Mouse (Mus musculus): ENCODE data around the gene Gse1. TPM values are rescaled to one million over a fixed set of nuclear protein-coding genes. Genes with fewer than 3 reads are reported as not detected.

The Gse1 gene
- polyA plus RNA-seq, 1 experiment from 2014 or later = 11.3 TPM

DNA sequence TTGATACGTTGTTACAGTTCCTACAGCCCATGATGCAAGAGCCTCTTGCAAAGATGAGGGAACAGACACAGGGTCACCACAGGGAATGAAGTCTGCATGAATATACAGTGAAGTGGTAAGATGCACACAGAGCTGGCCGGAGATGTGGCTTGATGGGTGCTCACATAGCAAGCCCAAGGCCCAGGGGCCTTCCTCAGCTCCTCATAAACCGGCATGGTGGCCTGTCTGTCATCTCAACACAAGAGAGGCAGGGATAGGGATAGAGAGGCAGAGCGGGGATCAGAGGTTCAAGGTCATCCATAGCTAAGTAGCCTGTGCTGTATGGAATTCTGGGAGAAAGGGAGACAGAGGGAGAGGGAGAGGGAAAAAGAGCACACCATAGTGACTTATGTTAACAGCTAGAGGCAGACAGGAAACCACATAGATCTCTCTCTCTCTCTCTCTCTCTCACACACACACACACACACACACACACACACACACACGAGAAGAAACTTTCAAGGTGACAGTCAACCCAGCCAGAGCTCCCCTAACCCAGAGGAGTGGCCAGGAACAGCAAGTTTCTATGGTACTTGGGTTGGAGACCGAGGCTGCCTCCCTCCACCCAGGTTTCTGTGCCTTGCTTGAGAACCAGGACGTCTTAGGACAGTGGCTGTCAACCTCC is 175.5 kb downstream of the Gse1 start:
- 75% methylated on average over 7 of the region's 7 CpGs for WGBS
- H3K4me1 ChIP-seq (ENCODE audit: control insufficient read depth, insufficient read depth, low read length) = peaks cover 26% of the 10 kb centered on the region
- no peaks in the 10 kb centered on the region for H3K9me3 ChIP-seq (ENCODE audit: control insufficient read depth, low read length)
- no peak for ATAC-seq (ENCODE audit: low FRiP score, low TSS enrichment)
- H3K27me3 ChIP-seq (ENCODE audit: control insufficient read depth, insufficient read depth, low read length) = no peaks in the 10 kb centered on the region; the same call in 1 of the 2 replicates
- no peaks in the 10 kb centered on the region for H3K36me3 ChIP-seq (ENCODE audit: control insufficient read depth, insufficient read depth, low read length)
- H3K9ac ChIP-seq (ENCODE audit: low read depth, low read length) = no peak overlapping the region
- H3K4me2 ChIP-seq (replicated peaks; ENCODE audit: low read depth, low read length) = no peak overlapping the region
- no peak overlapping the region for H3K27ac ChIP-seq (ENCODE audit: low read depth, low read length)
- no peak overlapping the region for H3K4me3 ChIP-seq (ENCODE audit: low read length)

DNA sequence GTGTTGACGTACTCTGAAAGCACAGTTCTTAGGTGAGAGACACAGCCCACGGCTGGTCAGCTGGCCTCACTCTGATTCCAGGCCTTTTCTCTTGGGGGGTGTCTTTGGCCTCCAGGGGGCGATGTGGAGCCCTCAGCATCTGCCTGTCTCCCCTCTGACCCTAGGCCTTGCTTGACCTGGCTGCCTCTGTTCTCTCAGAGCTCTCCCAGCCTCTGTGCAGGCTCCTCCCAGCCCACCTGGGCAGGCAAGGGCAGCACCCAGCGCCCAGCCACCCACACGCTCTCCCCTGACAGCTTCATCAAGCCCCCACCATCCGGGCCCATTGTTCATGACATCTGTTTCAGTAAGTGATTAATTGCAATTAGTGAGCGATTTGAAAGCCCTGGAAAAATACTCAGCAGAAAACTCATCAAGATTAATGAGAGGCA is 176.4 kb downstream of the Gse1 start:
- H3K27ac ChIP-seq (ENCODE audit: low read depth, low read length) = no peak overlapping the region
- peaks cover 24% of the 10 kb centered on the region for H3K4me1 ChIP-seq (ENCODE audit: control insufficient read depth, insufficient read depth, low read length)
- 37% methylated on average over 7 of the region's 7 CpGs for WGBS

DNA sequence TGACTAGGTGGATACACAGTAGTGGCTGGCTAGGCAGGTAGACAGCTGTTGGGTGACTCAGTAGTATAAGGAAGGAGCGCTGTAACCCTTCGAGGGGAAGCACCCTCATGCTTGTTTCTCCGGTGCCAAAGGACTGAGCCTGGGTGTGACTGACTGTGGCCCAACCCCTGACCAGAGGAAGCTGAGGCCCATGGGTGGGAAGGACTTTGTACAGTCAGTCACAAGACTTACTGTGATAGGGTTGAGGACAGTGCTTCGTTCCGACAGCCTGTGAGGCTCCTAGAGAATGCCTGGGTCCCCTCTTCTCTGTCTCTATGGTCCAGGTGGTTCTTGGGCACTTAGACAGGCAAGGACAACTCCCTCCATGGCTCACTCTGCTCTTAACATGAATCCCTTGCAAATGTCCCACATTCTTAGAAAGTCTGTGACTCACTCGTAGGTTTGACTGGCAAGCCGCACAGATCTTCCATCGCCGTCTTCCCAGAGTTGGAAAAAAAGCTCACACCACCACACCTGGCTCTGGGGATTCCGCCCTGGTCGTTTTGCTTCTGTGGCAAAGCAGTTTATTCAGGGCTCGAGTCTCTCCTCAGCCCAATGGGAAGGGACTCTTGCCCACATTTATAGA is 177.9 kb downstream of the Gse1 start:
- Histone ChIP-seq H3K36me3 (ENCODE audit: control insufficient read depth, insufficient read depth, low read length) (no peaks in the 10 kb centered on the region), H3K27me3 (ENCODE audit: control insufficient read depth, insufficient read depth, low read length) (no peaks in the 10 kb centered on the region), H3K4me3 (ENCODE audit: low read length) (no peak overlapping the region), H3K9ac (ENCODE audit: low read depth, low read length) (no peak overlapping the region), H3K4me1 (ENCODE audit: control insufficient read depth, insufficient read depth, low read length) (peaks cover 29% of the 10 kb centered on the region), H3K27ac (ENCODE audit: low read depth, low read length) (no peak overlapping the region), H3K4me2 (replicated peaks; ENCODE audit: low read depth, low read length) (no peak overlapping the region), H3K9me3 (ENCODE audit: control insufficient read depth, low read length) (no peaks in the 10 kb centered on the region)
- ATAC-seq (ENCODE audit: low FRiP score, low TSS enrichment) = no peak
- 91% methylated on average over 12 of the region's 12 CpGs for WGBS

More for the DNA sequence above, 176.4 kb downstream of the Gse1 start:
- no peak for ATAC-seq (ENCODE audit: low FRiP score, low TSS enrichment)
- Histone ChIP-seq H3K4me2 (replicated peaks; ENCODE audit: low read depth, low read length) (no peak overlapping the region), H3K9me3 (ENCODE audit: control insufficient read depth, low read length) (no peaks in the 10 kb centered on the region), H3K4me3 (ENCODE audit: low read length) (no peak overlapping the region), H3K27me3 (ENCODE audit: control insufficient read depth, insufficient read depth, low read length) (no peaks in the 10 kb centered on the region), H3K36me3 (ENCODE audit: control insufficient read depth, insufficient read depth, low read length) (no peaks in the 10 kb centered on the region), H3K9ac (ENCODE audit: low read depth, low read length) (no peak overlapping the region)

DNA sequence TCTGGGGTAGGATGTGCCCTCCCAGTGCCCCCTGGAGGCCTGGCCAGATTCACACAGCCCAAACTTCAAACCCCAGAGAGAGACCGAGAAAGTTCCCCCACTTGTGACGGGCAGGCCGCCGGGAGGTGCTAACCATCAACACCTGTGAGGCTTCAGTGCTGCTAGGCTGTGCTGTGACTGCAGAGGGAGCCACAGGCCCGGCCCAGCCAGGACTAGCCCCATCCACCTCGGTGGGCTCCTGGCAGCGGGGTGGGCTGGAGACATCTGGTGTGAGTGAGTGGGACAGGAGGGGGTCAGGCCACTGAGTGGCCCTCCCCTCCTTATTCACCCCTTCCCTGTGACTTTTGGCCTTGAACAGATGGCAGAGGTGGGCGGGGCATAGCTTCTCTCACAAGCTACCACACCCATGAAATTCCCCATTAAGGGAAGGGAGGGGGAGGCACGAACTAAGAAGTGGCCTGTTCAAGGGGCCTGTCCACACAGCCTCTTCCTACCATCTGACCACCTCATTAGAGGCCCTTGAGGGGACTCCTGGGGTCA is 179.5 kb downstream of the Gse1 start:
- Histone ChIP-seq H3K4me1 (ENCODE audit: control insufficient read depth, insufficient read depth, low read length) (peaks cover 30% of the 10 kb centered on the region), H3K4me3 (ENCODE audit: low read length) (no peak overlapping the region), H3K36me3 (ENCODE audit: control insufficient read depth, insufficient read depth, low read length) (no peaks in the 10 kb centered on the region), H3K4me2 (replicated peaks; ENCODE audit: low read depth, low read length) (no peak overlapping the region), H3K27me3 (ENCODE audit: control insufficient read depth, insufficient read depth, low read length) (no peaks in the 10 kb centered on the region), H3K9ac (ENCODE audit: low read depth, low read length) (no peak overlapping the region), H3K27ac (ENCODE audit: low read depth, low read length) (peak overlapping the region; percentile 42; the same call in 1 of the 2 replicates), H3K9me3 (ENCODE audit: control insufficient read depth, low read length) (no peaks in the 10 kb centered on the region)
- WGBS = 9% methylated on average over 9 of the region's 9 CpGs
- ATAC-seq (ENCODE audit: low FRiP score, low TSS enrichment) = peak; percentile 71

DNA sequence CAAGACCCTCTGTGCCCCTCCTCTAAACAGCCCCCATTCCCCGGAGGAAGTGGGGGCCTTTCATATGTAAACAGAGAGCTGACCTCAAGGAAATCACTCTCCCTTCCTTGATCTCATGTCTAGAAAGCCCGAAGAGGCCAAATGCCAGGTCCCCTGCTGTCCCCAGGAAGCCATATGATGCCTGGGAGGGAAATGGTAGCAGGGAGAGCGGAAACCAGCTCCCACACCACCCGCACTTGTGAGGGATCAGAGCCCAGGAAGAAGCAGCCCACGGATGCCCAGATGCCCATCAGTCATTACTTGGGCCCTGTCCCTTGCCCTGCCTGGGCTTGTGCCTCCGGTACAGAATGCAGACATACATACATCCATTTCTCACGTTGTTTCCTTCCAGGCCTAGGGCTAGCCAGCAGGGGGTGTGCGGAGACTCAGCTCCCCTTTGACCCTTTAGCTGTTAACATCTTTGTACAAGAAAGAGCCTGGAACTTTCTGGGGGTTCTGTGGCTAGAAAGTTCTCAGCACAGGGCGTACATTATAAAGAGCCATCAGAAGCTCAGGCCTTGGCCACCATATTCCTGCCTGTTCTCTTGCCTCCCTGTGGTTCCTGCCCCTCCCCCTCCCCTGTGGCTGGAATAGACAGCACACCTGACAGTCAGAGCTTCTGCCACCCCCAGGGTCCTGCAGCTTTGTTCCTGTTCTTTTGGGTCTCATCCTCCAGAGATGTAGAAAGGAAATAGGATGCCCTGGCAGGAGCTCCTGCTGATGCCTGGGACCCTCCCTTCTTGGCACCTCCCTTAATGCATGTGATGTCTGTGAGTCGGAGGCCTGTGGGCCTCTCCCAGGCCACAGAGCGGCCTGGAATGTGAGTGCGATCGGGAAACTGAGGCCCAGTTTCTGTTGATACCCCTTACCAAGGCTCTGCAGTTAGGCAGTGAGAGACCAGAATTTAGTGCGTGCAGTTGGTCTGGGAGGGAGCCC is 180.3 kb downstream of the Gse1 start:
- H3K9me3 ChIP-seq (ENCODE audit: control insufficient read depth, low read length) = no peaks in the 10 kb centered on the region
- H3K4me1 ChIP-seq (ENCODE audit: control insufficient read depth, insufficient read depth, low read length) = peaks cover 33% of the 10 kb centered on the region
- ATAC-seq (ENCODE audit: low FRiP score, low TSS enrichment) = no peak
- H3K27ac ChIP-seq (ENCODE audit: low read depth, low read length) = peak overlapping the region; percentile 42; the same call in 1 of the 2 replicates
- no peak overlapping the region; the same call in 1 of the 2 replicates for H3K9ac ChIP-seq (ENCODE audit: low read depth, low read length)
- WGBS = 38% methylated on average over 14 of the region's 14 CpGs
- no peaks in the 10 kb centered on the region for H3K27me3 ChIP-seq (ENCODE audit: control insufficient read depth, insufficient read depth, low read length)
- no peak overlapping the region for H3K4me3 ChIP-seq (ENCODE audit: low read length)
- H3K36me3 ChIP-seq (ENCODE audit: control insufficient read depth, insufficient read depth, low read length) = no peaks in the 10 kb centered on the region
- no peak overlapping the region for H3K4me2 ChIP-seq (replicated peaks; ENCODE audit: low read depth, low read length)

DNA sequence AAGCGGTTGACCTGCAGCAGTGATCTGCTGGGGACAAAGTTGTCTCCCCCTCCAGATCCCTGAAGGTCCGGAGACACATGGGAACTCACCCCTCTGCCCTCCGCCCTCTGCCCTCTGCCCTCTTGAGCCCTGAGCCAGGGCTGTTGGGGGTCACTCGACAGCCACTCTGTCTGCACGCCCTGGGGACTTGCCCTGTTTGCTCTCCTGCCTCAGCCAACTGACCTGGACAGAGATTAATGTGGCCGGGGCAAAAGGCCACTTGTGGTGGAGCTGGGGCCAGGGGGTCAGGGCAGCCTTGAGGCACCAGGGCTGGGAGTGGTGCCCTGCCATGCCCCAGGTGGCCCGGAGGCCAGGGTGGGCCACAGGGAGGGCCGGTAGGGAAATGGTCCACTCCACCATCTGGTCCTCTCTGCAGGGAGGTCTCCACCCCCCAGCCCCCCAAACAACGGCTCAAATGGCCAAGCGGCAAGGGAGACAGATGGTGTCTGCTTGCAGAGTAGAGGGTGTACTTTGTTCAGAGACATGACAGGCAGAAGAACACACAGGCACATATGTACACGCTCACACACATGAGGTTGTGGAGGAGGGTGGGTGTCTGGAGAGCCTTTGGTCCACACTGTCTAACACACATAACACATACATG is 181.2 kb downstream of the Gse1 start:
- 32% methylated on average over 11 of the region's 11 CpGs for WGBS
- Histone ChIP-seq H3K27me3 (ENCODE audit: control insufficient read depth, insufficient read depth, low read length) (no peaks in the 10 kb centered on the region), H3K4me2 (replicated peaks; ENCODE audit: low read depth, low read length) (no peak overlapping the region), H3K9me3 (ENCODE audit: control insufficient read depth, low read length) (no peaks in the 10 kb centered on the region), H3K9ac (ENCODE audit: low read depth, low read length) (no peak overlapping the region), H3K36me3 (ENCODE audit: control insufficient read depth, insufficient read depth, low read length) (no peaks in the 10 kb centered on the region), H3K4me3 (ENCODE audit: low read length) (no peak overlapping the region), H3K27ac (ENCODE audit: low read depth, low read length) (no peak overlapping the region), H3K4me1 (ENCODE audit: control insufficient read depth, insufficient read depth, low read length) (peaks cover 31% of the 10 kb centered on the region)
- ATAC-seq (ENCODE audit: low FRiP score, low TSS enrichment) = no peak

DNA sequence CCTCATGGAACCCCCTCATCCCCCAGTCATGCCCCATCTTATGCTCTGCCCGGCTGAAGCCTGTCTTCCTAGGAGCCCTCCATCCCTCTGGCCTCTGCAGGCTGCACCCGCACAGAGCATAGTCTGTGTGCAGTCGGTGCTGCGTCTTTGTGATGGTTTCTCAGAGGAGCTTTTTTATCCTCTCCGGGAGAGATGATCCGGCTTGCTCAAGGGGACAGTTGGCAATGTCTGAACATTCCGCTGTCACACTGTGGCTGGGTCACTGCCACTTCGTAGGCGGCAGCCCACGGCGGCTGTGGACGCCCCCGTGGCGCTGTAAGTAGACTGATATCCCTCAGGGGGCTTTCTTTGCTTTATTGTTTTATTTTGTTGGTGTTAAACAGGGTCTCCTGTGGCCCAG is 182.8 kb downstream of the Gse1 start:
- WGBS = 64% methylated on average over 14 of the region's 14 CpGs
- Histone ChIP-seq H3K9me3 (ENCODE audit: control insufficient read depth, low read length) (no peaks in the 10 kb centered on the region), H3K27ac (ENCODE audit: low read depth, low read length) (no peak overlapping the region), H3K9ac (ENCODE audit: low read depth, low read length) (no peak overlapping the region), H3K36me3 (ENCODE audit: control insufficient read depth, insufficient read depth, low read length) (no peaks in the 10 kb centered on the region), H3K27me3 (ENCODE audit: control insufficient read depth, insufficient read depth, low read length) (no peaks in the 10 kb centered on the region), H3K4me3 (ENCODE audit: low read length) (no peak overlapping the region), H3K4me1 (ENCODE audit: control insufficient read depth, insufficient read depth, low read length) (peaks cover 36% of the 10 kb centered on the region), H3K4me2 (replicated peaks; ENCODE audit: low read depth, low read length) (no peak overlapping the region)
- no peak for ATAC-seq (ENCODE audit: low FRiP score, low TSS enrichment)

DNA sequence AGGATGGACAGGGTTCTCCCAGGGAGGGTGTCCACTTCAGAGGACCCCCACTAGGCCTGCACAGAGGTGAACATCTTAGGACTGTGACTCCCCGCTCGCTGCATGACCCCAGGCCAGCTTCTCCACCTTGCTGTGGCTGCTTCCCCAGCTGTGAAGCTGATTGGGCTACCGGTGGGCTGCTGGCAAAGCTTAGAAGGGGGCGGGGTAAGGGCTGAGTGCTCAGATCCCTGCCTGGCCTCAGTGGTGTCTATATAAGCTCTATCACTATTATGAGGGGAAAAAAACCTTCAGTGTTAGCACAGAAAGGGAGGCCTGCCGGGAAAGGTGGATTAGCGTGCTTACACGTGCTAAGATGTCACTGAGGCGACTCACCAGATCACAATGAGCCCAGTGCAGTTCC is 183.6 kb downstream of the Gse1 start:
- Histone ChIP-seq H3K9ac (ENCODE audit: low read depth, low read length) (no peak overlapping the region), H3K36me3 (ENCODE audit: control insufficient read depth, insufficient read depth, low read length) (no peaks in the 10 kb centered on the region), H3K4me3 (ENCODE audit: low read length) (no peak overlapping the region), H3K4me1 (ENCODE audit: control insufficient read depth, insufficient read depth, low read length) (peaks cover 44% of the 10 kb centered on the region), H3K4me2 (replicated peaks; ENCODE audit: low read depth, low read length) (no peak overlapping the region), H3K27ac (ENCODE audit: low read depth, low read length) (no peak overlapping the region), H3K9me3 (ENCODE audit: control insufficient read depth, low read length) (no peaks in the 10 kb centered on the region), H3K27me3 (ENCODE audit: control insufficient read depth, insufficient read depth, low read length) (no peaks in the 10 kb centered on the region)
- no peak for ATAC-seq (ENCODE audit: low FRiP score, low TSS enrichment)
- WGBS = 55% methylated on average over 8 of the region's 8 CpGs

Measured in kidney, embryonic 14.5 days (tissue).